Mouse (Mus musculus) adrenal gland, adult (tissue): ENCODE measurements around the gene Tln1.
"Not testable (repeated sequence)": the region's sequence is repeated elsewhere in the genome, so short reads cannot be mapped to it uniquely, and the experiment has no call there.

ENCODE experiments used
- DNase-seq, 2 experiments: peaks; one replicate each; pipeline ENCODE4 v3.0.0; 2022 to 2023; ENCODE audit warnings: low spot score in 1 of 2; ENCODE audit not compliant: inconsistent age in 2 of 2

The Tln1 gene

GRCm38 (mm10) chr4:43507938-43508665, 54.4 kb downstream of the Tln1 start:
- DNase-seq, result peak in 1 of 2 experiments; percentile 48

GRCm38 (mm10) chr4:43506536-43507185, 55.8 kb downstream of the Tln1 start, which contains the start of gene Car9:
Gene Car9 (plus strand): TSS chr4:43506966.
- peak in 1 of 2 experiments; percentile 29 for DNase-seq

- no peak for DNase-seq
These were observed 56.4 kb downstream of the Tln1 start for GRCm38 (mm10) chr4:43506074-43506473.

GRCm38 (mm10) chr4:43504269-43504668, 58.2 kb downstream of the Tln1 start:
- DNase-seq, result no peak

- no peak for DNase-seq
These were observed 59.0 kb downstream of the Tln1 start for GRCm38 (mm10) chr4:43503506-43503905.

GRCm38 (mm10) chr4:43503041-43503440, 59.5 kb downstream of the Tln1 start:
- DNase-seq, result no peak

- DNase-seq, result peak; percentile 87 to 93
These were observed 62.8 kb downstream of the Tln1 start, which contains the start of gene Arhgef39 for GRCm38 (mm10) chr4:43499407-43500333. Gene Arhgef39 (minus strand): TSS chr4:43499695.

- peak in 1 of 2 experiments; percentile 55 for DNase-seq
These were observed 63.5 kb downstream of the Tln1 start for GRCm38 (mm10) chr4:43498983-43499382.

GRCm38 (mm10) chr4:43497946-43498345, 64.5 kb downstream of the Tln1 start:
- no peak for DNase-seq

GRCm38 (mm10) chr4:43497405-43497804, 65.1 kb downstream of the Tln1 start:
- no peak for DNase-seq

GRCm38 (mm10) chr4:43496587-43496986, 65.9 kb downstream of the Tln1 start:
- no peak for DNase-seq

GRCm38 (mm10) chr4:43493846-43494240, 68.6 kb downstream of the Tln1 start:
- no peak for DNase-seq

- peak; percentile 97 to 100 for DNase-seq
These were observed 69.2 kb downstream of the Tln1 start for GRCm38 (mm10) chr4:43493186-43493845.

- DNase-seq, result peak; percentile 97
These were observed 69.7 kb downstream of the Tln1 start, which contains the start of gene Ccdc107 for GRCm38 (mm10) chr4:43492821-43493185. Gene Ccdc107 (plus strand): TSS chr4:43492900.

GRCm38 (mm10) chr4:43492101-43492820, 70.2 kb downstream of the Tln1 start:
- peak in 1 of 2 experiments; percentile 65 for DNase-seq

- DNase-seq, result no peak
These were observed 71.7 kb downstream of the Tln1 start for GRCm38 (mm10) chr4:43490801-43491200.

- DNase-seq, result no peak
These were observed 72.9 kb downstream of the Tln1 start for GRCm38 (mm10) chr4:43489611-43490010.

- DNase-seq, result not testable (repeated sequence)
These were observed 76.8 kb downstream of the Tln1 start for GRCm38 (mm10) chr4:43485666-43486065.

- DNase-seq, result no peak
These were observed 78.9 kb downstream of the Tln1 start, which contains the start of gene Sit1 for GRCm38 (mm10) chr4:43483535-43484091. Gene Sit1 (minus strand): TSS chr4:43483734.

- DNase-seq, result peak; percentile 78 to 81
These were observed 79.9 kb downstream of the Tln1 start for GRCm38 (mm10) chr4:43482591-43482990.
